Mouse (Mus musculus) CD4-positive naive resting alpha-beta T cell, adult 76 days (primary cell): Measurements from ENCODE around the gene Hsf2bp. TPM values are rescaled to one million over a fixed set of nuclear protein-coding genes. Genes with fewer than 3 reads are reported as not detected.

Experiments
- total RNA-seq: library from RNA; stranded (reverse); gene quantifications from one replicate; pipeline ENCODE4 v1.2.4, GENCODE M21; 2023

Gene Hsf2bp
- not detected for total RNA-seq

DNA sequence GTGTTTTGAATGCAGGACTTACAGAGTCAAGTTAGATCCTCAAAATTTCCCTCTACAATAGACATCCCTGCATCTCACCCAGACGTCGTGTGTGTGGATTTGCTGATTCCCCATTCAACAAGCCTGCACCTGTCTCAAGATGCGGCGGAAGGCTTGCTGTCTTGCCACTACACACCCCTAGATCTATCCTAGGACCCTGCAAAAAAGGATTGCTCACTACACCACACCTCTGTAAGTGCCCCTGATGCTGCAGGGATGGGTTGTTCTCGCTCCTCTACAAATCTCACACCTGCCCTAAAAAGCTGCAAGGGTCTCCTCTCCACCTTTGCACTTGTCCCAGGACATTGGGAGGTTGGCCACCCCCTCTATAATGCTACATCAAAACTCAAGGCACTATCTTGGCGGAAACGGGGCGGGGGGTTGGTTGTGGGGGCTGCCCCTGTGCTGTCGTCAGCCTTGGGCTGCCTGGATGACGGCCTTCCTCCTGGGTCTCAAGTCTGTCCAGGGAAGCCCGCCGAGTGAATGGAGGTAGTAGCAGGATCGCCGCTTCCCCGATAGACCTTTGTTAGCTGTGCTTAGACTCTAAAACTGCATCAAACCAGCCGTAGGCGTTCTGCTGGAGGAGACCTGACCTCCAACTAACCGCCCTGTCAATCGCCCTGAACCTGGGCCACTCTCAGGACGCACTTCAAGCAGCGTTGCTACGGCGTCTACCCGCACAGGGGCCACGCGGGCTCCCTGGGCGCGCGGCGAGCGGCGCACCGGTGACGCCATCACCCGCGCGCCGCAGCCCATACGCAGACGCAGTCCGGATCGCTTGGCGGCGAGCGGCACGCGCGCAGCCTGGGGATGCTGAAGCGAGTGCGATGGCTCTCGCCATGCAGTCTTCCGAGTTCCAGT is at the start of gene Hsf2bp, which contains the start of gene Rrp1b:
Hsf2bp (minus strand) TSS at position 741 of the 900 bp plus-strand sequence.
Rrp1b (plus strand) TSS at position 492 of the 900 bp plus-strand sequence.

Other genes with a start within 250 kb of the Hsf2bp start
- 498 TPM for gene Sik1, start 180.5 kb downstream of the Hsf2bp start, total RNA-seq
- gene Rrp1b, start 249 bp downstream of the Hsf2bp start, total RNA-seq, result 68.1 TPM
- not detected for gene Notch3, start 130.5 kb upstream of the Hsf2bp start, total RNA-seq
- gene Ephx3, start 153.2 kb upstream of the Hsf2bp start, total RNA-seq, result 2.2 TPM
- 337 TPM for gene Brd4, start 248.4 kb upstream of the Hsf2bp start, total RNA-seq